Mouse (Mus musculus): ENCODE measurements around the gene Btn2a2. TPM values are rescaled to one million over a fixed set of nuclear protein-coding genes. Genes with fewer than 3 reads are reported as not detected.

The Btn2a2 gene
- polyA plus RNA-seq, 1 experiment from 2014 or later: 0.10 TPM

- Histone ChIP-seq H3K36me3 (no peaks in the 10 kb centered on the region), H3K4me2 (replicated peaks) (no peak overlapping the region), H3K27ac (replicated peaks) (no peak overlapping the region), H3K9ac (replicated peaks) (no peak overlapping the region), H3K9me3 (no peaks in the 10 kb centered on the region), H3K4me1 (peaks cover 18% of the 10 kb centered on the region), H3K4me3 (no peak overlapping the region), H3K27me3 (no peaks in the 10 kb centered on the region)
- ATAC-seq (ENCODE audit: low FRiP score, low read depth): no peak
- 56% methylated on average over 16 of the region's 16 CpGs for WGBS
These were observed 60.3 kb downstream of the Btn2a2 start for GRCm38 (mm10) chr13:23428166-23428993.

Small RNAs within 50 kb of the gene (microRNA-seq; reads per million reads assigned to microRNA genes)
- gene Gm44297: not detected
- gene n-TStga1: not detected

Other genes starting within 250 kb of the Btn2a2 start
- not detected in 2 replicates for gene Vmn1r223, start 241.7 kb downstream of the Btn2a2 start, polyA plus RNA-seq (2016; fragmentation: Nextera tagmentation; extraction: Ambion mirVana)
- 66.1 and 66.9 TPM in 2 replicates for gene Zfp322a, start 119.6 kb downstream of the Btn2a2 start, polyA plus RNA-seq (2016; fragmentation: Nextera tagmentation; extraction: Ambion mirVana)
- 10.1 and 12.3 TPM in 2 replicates for gene Abt1, start 65.0 kb downstream of the Btn2a2 start, polyA plus RNA-seq (2016; fragmentation: Nextera tagmentation; extraction: Ambion mirVana)
- not detected in 2 replicates for gene Btn1a1, start 23.0 kb downstream of the Btn2a2 start, polyA plus RNA-seq (2016; fragmentation: Nextera tagmentation; extraction: Ambion mirVana)
- 4.2 and 4.4 TPM in 2 replicates for gene Hist1h4h, start 42.2 kb upstream of the Btn2a2 start, polyA plus RNA-seq (2016; fragmentation: Nextera tagmentation; extraction: Ambion mirVana)
- gene Hist1h2af, start 45.0 kb upstream of the Btn2a2 start, polyA plus RNA-seq (2016; fragmentation: Nextera tagmentation; extraction: Ambion mirVana): 7.9 and 8.4 TPM in 2 replicates
- gene Hist1h3g, start 46.6 kb upstream of the Btn2a2 start, polyA plus RNA-seq (2016; fragmentation: Nextera tagmentation; extraction: Ambion mirVana): 4.8 and 6.9 TPM in 2 replicates
- gene Hist1h2bh, start 54.5 kb upstream of the Btn2a2 start, polyA plus RNA-seq (2016; fragmentation: Nextera tagmentation; extraction: Ambion mirVana): 0.56 and 0.64 TPM in 2 replicates
- gene Hist1h3f, start 55.2 kb upstream of the Btn2a2 start, polyA plus RNA-seq (2016; fragmentation: Nextera tagmentation; extraction: Ambion mirVana): 1.0 and 1.3 TPM in 2 replicates
- gene Hist1h4f, start 62.8 kb upstream of the Btn2a2 start, polyA plus RNA-seq (2016; fragmentation: Nextera tagmentation; extraction: Ambion mirVana): 0.85 and 1.7 TPM in 2 replicates
- 0.37 and 0.45 TPM in 2 replicates for gene Hist1h1d, start 64.4 kb upstream of the Btn2a2 start, polyA plus RNA-seq (2016; fragmentation: Nextera tagmentation; extraction: Ambion mirVana)
- 6.5 and 7.0 TPM in 2 replicates for gene Hist1h3e, start 73.5 kb upstream of the Btn2a2 start, polyA plus RNA-seq (2016; fragmentation: Nextera tagmentation; extraction: Ambion mirVana)
- 95.2 and 113 TPM in 2 replicates for gene Hist1h2ae, start 82.4 kb upstream of the Btn2a2 start, polyA plus RNA-seq (2016; fragmentation: Nextera tagmentation; extraction: Ambion mirVana)
- gene Hist1h2bg, start 82.5 kb upstream of the Btn2a2 start, polyA plus RNA-seq (2016; fragmentation: Nextera tagmentation; extraction: Ambion mirVana): 13.0 and 13.8 TPM in 2 replicates
- 4.5 and 5.1 TPM in 2 replicates for gene Hist1h2bf, start 85.3 kb upstream of the Btn2a2 start, polyA plus RNA-seq (2016; fragmentation: Nextera tagmentation; extraction: Ambion mirVana)
- 1.8 and 2.5 TPM in 2 replicates for gene Hist1h2ad, start 85.5 kb upstream of the Btn2a2 start, polyA plus RNA-seq (2016; fragmentation: Nextera tagmentation; extraction: Ambion mirVana)
- 4.6 and 5.4 TPM in 2 replicates for gene Hist1h3d, start 86.9 kb upstream of the Btn2a2 start, polyA plus RNA-seq (2016; fragmentation: Nextera tagmentation; extraction: Ambion mirVana)
- 109 and 113 TPM in 2 replicates for gene Hist1h4d, start 92.7 kb upstream of the Btn2a2 start, polyA plus RNA-seq (2016; fragmentation: Nextera tagmentation; extraction: Ambion mirVana)
- gene Hist1h2be, start 132.3 kb upstream of the Btn2a2 start, polyA plus RNA-seq (2016; fragmentation: Nextera tagmentation; extraction: Ambion mirVana): 2.5 and 2.9 TPM in 2 replicates
- gene Hist1h1e, start 133.7 kb upstream of the Btn2a2 start, polyA plus RNA-seq (2016; fragmentation: Nextera tagmentation; extraction: Ambion mirVana): 24.2 and 27.0 TPM in 2 replicates
- gene Hist1h2ac, start 195.1 kb upstream of the Btn2a2 start, polyA plus RNA-seq (2016; fragmentation: Nextera tagmentation; extraction: Ambion mirVana): 1.1 TPM in 2 replicates
- 28.7 and 29.9 TPM in 2 replicates for gene Hist1h2bc, start 195.3 kb upstream of the Btn2a2 start, polyA plus RNA-seq (2016; fragmentation: Nextera tagmentation; extraction: Ambion mirVana)
- gene Hist1h1t, start 207.0 kb upstream of the Btn2a2 start, polyA plus RNA-seq (2016; fragmentation: Nextera tagmentation; extraction: Ambion mirVana): not detected in 2 replicates
- gene Hist1h4c, start 209.6 kb upstream of the Btn2a2 start, polyA plus RNA-seq (2016; fragmentation: Nextera tagmentation; extraction: Ambion mirVana): 5.8 and 6.8 TPM in 2 replicates
- gene Hfe, start 222.0 kb upstream of the Btn2a2 start, polyA plus RNA-seq (2016; fragmentation: Nextera tagmentation; extraction: Ambion mirVana): 3.1 and 3.3 TPM in 2 replicates
- 13.6 and 14.0 TPM in 2 replicates for gene Hist1h1c, start 250.0 kb upstream of the Btn2a2 start, polyA plus RNA-seq (2016; fragmentation: Nextera tagmentation; extraction: Ambion mirVana)

Measured in midbrain, embryonic 12.5 days (tissue).